Mouse (Mus musculus) testis, postnatal 10 days (tissue): ENCODE results near the gene Tbx3.

Experiments
- DNase-seq: peaks from one replicate; pipeline ENCODE4 v3.0.0; 2021; ENCODE audit warnings: low spot score

Gene Tbx3

GRCm38 (mm10) chr5:119662326-119662725, 8.1 kb upstream of the Tbx3 start:
- DNase-seq = no peak

- no peak for DNase-seq
Observed at GRCm38 (mm10) chr5:119662731-119663130, 7.7 kb upstream of the Tbx3 start.

- no peak for DNase-seq
Observed at GRCm38 (mm10) chr5:119663241-119663640, 7.2 kb upstream of the Tbx3 start.

GRCm38 (mm10) chr5:119663747-119664146, 6.7 kb upstream of the Tbx3 start:
- DNase-seq = no peak

- DNase-seq = no peak
Observed at GRCm38 (mm10) chr5:119665739-119666138, 4.7 kb upstream of the Tbx3 start.

GRCm38 (mm10) chr5:119667356-119667940, 3.0 kb upstream of the Tbx3 start:
- no peak for DNase-seq

GRCm38 (mm10) chr5:119668191-119668912, 2.1 kb upstream of the Tbx3 start:
- no peak for DNase-seq

GRCm38 (mm10) chr5:119668913-119669411, 1.5 kb upstream of the Tbx3 start:
- DNase-seq = no peak

GRCm38 (mm10) chr5:119669741-119670565, 516 bp upstream of the Tbx3 start:
- DNase-seq = peak; percentile 51

- no peak for DNase-seq
Observed at GRCm38 (mm10) chr5:119671124-119671801, 794 bp downstream of the Tbx3 start.

GRCm38 (mm10) chr5:119671965-119672347, 1.5 kb downstream of the Tbx3 start:
- DNase-seq = peak; percentile 54

- no peak for DNase-seq
Observed at GRCm38 (mm10) chr5:119672348-119672983, 2.0 kb downstream of the Tbx3 start.

GRCm38 (mm10) chr5:119672984-119673600, 2.6 kb downstream of the Tbx3 start:
- no peak for DNase-seq

- DNase-seq = no peak
Observed at GRCm38 (mm10) chr5:119673716-119674605, 3.5 kb downstream of the Tbx3 start.

GRCm38 (mm10) chr5:119674606-119675330, 4.3 kb downstream of the Tbx3 start:
- DNase-seq = no peak

GRCm38 (mm10) chr5:119676245-119676644, 5.8 kb downstream of the Tbx3 start:
- no peak for DNase-seq

- no peak for DNase-seq
Observed at GRCm38 (mm10) chr5:119678516-119678915, 8.0 kb downstream of the Tbx3 start.

GRCm38 (mm10) chr5:119679084-119679483, 8.6 kb downstream of the Tbx3 start:
- DNase-seq = no peak

- DNase-seq = no peak
Observed at GRCm38 (mm10) chr5:119679614-119680328, 9.3 kb downstream of the Tbx3 start.
